Mouse (Mus musculus) neural tube, embryonic 14.5 days (tissue): ENCODE data around the gene Glrx5. TPM values are rescaled to one million over a fixed set of nuclear protein-coding genes. Genes with fewer than 3 reads are reported as not detected.

Source experiments
- ATAC-seq: fragments of 200-750 bp; cut with Nextera tagmentation; 2 replicates; pipeline ENCODE4 v1.8.0; 2017; ENCODE audit warnings: low read depth, mild to moderate bottlenecking, moderate TSS enrichment, moderate library complexity
- H3K27ac ChIP-seq: fragments of 300-500 bp; sonication (generic); 2 replicates; pipeline ENCODE4 v1.5.1; 2014; ENCODE audit warnings: low read depth, mild to moderate bottlenecking, control low read depth, low read length, moderate library complexity, mixed read lengths
- H3K27me3 ChIP-seq: fragments of 300-500 bp; sonication (generic); 2 replicates; pipeline ENCODE4 v1.6.1; 2014; ENCODE audit warnings: low read length; ENCODE audit not compliant: control insufficient read depth, insufficient read depth
- H3K36me3 ChIP-seq: fragments of 300-500 bp; sonication (generic); 2 replicates; pipeline ENCODE4 v1.6.1; 2014; ENCODE audit warnings: low read length, mixed read lengths; ENCODE audit not compliant: control insufficient read depth, insufficient read depth
- H3K4me1 ChIP-seq: fragments of 300-500 bp; sonication (generic); 2 replicates; pipeline ENCODE4 v1.6.1; 2014; ENCODE audit warnings: low read length; ENCODE audit not compliant: control insufficient read depth, insufficient read depth
- H3K4me2 ChIP-seq: fragments of 300-500 bp; sonication (generic); 2 replicates; pipeline ENCODE4 v1.6.1; 2014; ENCODE audit warnings: mild to moderate bottlenecking, low read depth, low read length, control low read depth
- H3K4me3 ChIP-seq: fragments of 300-500 bp; sonication (generic); 2 replicates; pipeline ENCODE4 v1.5.1; 2014; ENCODE audit warnings: low read depth, low read length, control low read depth, mixed read lengths
- H3K9ac ChIP-seq: fragments of 300-500 bp; sonication (generic); replicated peaks from 2 replicates; pipeline ENCODE4 v1.6.1; 2014; ENCODE audit warnings: low read depth, mild to moderate bottlenecking, control low read depth, low read length, mixed read lengths
- H3K9me3 ChIP-seq: fragments of 300-500 bp; sonication (generic); 2 replicates; pipeline ENCODE4 v1.6.1; 2016; ENCODE audit warnings: low read length; ENCODE audit not compliant: control insufficient read depth
- WGBS: fragments of 180-500 bp; shearing (Covaris S2); extraction: QIAGEN DNeasy Blood & Tissue Kit; methylation state at CpG from one replicate; pipeline ENCODE4 v1.1.7; 2014; 5-methylcytosine and 5-hydroxymethylcytosine counted together
- polyA plus RNA-seq: library from polyadenylated mRNA; unstranded; fragments of >200 nt; fragmentation: Nextera tagmentation; extraction: Ambion mirVana; gene quantifications from 2 replicates; pipeline ENCODE4 v1.2.1, GENCODE M21; 2014

Glrx5 gene
- polyA plus RNA-seq, result 190 and 200 TPM in 2 replicates

DNA sequence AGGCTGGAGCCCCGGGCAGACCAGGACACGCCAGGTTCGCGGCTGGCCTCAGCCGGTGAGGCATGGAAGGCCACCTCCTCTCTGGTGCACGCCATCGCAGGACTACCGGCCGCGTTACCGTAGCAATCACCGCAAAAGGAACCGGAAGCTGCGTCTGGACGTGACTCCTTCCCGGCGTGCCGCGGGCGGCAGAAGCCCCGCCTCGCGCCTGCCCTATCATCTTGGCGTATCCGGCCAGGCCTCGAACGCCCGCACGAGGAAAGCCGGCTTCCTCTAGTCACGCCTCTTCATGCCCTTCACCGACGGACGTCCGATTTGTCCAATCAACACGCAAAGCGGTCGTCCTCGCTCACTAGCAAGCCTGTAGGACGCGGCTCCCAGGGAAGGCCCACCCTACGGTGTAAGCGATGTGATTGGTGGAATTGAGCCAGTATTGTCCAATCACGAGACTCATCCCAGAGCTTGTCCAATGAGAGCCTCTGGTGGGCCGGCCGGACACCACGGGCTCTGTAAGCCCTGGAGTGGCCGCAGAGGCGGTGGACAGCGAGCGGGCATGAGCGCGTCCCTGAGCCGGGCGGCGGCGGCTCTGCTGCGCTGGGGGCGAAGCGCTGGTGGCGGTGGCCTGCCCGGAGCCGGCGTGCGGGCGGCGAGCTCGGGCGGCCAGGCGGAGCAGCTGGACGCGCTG lies at the start of gene Glrx5:
TSS of gene Glrx5 (plus strand) at position 542 of the 685 bp plus-strand sequence.
- H3K9ac ChIP-seq, result peak within 1 kb of the TSS; percentile 80
- H3K4me1 ChIP-seq, result peaks cover 24% of the 10 kb centered on the region
- peak within 1 kb of the TSS; percentile 89 for H3K4me3 ChIP-seq
- ATAC-seq, result peak; percentile 99
- WGBS, result under 1% methylated on average over 68 of the region's 72 CpGs
- H3K27ac ChIP-seq, result peak within 1 kb of the TSS; percentile 74
- no peaks in the 10 kb centered on the region for H3K9me3 ChIP-seq
- H3K36me3 ChIP-seq, result peaks cover 4% of the 10 kb centered on the region; the same call in 1 of the 2 replicates
- peak within 1 kb of the TSS; percentile 95 for H3K4me2 ChIP-seq
- no peaks in the 10 kb centered on the region for H3K27me3 ChIP-seq

DNA sequence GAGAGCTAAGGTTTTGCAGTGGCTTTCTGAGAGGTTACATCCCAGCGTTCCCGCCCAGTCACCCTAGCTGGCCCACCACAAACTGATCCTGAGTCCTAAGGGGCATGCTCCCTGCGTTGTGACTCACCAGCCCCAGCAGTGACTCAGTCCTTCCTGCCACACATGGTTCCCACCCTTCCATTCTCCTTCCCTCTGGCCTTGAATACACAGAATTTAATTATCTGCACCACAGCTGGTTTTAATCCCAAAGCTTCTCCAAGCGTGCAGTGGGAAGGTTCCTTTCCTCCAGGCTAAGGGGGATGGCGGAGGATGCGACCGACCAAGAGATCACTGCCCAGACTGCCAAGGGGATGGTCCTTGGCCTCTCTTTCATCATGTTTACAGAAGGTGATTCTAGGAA lies 49.0 kb upstream of the Glrx5 start:
- Histone ChIP-seq H3K9me3 (no peaks in the 10 kb centered on the region), H3K27ac (no peak overlapping the region), H3K36me3 (no peaks in the 10 kb centered on the region), H3K4me2 (no peak overlapping the region), H3K27me3 (no peaks in the 10 kb centered on the region), H3K4me1 (no peaks in the 10 kb centered on the region), H3K9ac (no peak overlapping the region), H3K4me3 (no peak overlapping the region)
- ATAC-seq, result no peak
- 61% methylated on average over 7 of the region's 7 CpGs for WGBS

DNA sequence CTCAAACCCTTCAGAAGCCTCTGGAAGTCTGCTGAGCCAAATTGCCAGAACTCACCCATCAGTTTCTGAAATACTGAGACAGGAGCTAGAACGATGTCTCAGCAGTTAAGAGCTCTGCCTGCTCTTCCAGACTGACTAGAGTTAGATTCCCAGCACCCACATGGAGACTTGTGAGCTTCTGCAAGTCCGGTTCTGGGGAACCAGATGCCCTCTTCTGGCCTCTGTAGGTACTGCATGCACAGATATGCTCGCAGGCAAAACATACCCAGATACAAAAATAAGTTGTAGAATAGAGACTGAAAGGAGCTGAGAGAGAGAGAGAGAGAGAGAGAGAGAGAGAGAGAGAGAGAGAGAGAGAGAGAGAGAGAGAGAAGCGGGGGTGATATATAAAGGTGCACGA lies 47.4 kb upstream of the Glrx5 start:
- no peaks in the 10 kb centered on the region for H3K9me3 ChIP-seq
- no peak overlapping the region for H3K27ac ChIP-seq
- no peaks in the 10 kb centered on the region for H3K36me3 ChIP-seq
- 74% methylated on average over 5 of the region's 5 CpGs for WGBS
- ATAC-seq, result no peak
- H3K9ac ChIP-seq, result no peak overlapping the region
- no peaks in the 10 kb centered on the region for H3K27me3 ChIP-seq
- H3K4me2 ChIP-seq, result no peak overlapping the region
- H3K4me3 ChIP-seq, result no peak overlapping the region
- no peaks in the 10 kb centered on the region for H3K4me1 ChIP-seq

GRCm38 (mm10) chr12:104986001-104986400 lies 46.5 kb upstream of the Glrx5 start:
- Histone ChIP-seq H3K4me1 (no peaks in the 10 kb centered on the region), H3K36me3 (no peaks in the 10 kb centered on the region), H3K4me3 (no peak overlapping the region), H3K9me3 (no peaks in the 10 kb centered on the region), H3K9ac (no peak overlapping the region), H3K27ac (no peak overlapping the region), H3K27me3 (no peaks in the 10 kb centered on the region), H3K4me2 (no peak overlapping the region)
- ATAC-seq, result no peak
- 86% methylated on average over 2 of the region's 2 CpGs for WGBS

DNA sequence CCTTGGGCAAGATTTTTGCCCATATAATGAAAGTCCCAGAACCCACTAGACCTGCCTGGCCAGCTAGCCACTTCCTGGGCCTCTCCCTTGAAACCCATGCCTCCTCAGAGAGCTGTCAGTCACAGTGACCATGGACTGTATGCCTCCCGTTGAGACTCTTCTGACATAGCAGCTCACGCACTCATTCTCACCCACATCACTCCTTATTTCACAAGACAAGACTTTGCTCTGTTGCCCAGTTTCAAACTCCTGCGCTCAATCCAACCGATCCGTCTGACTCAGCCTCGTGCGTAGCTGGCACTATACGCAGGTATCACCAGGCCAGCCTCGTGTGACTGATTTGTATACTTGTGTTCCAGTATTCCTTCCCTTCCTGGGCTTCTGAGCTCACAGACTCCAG lies 45.7 kb upstream of the Glrx5 start:
- no peak overlapping the region for H3K27ac ChIP-seq
- 95% methylated on average over 9 of the region's 9 CpGs for WGBS
- H3K9ac ChIP-seq, result no peak overlapping the region
- H3K4me2 ChIP-seq, result no peak overlapping the region
- H3K4me1 ChIP-seq, result no peaks in the 10 kb centered on the region
- no peaks in the 10 kb centered on the region for H3K9me3 ChIP-seq
- no peak for ATAC-seq
- H3K27me3 ChIP-seq, result no peaks in the 10 kb centered on the region
- no peaks in the 10 kb centered on the region for H3K36me3 ChIP-seq
- H3K4me3 ChIP-seq, result no peak overlapping the region

GRCm38 (mm10) chr12:104987936-104988335 lies 44.6 kb upstream of the Glrx5 start:
- H3K9ac ChIP-seq, result no peak overlapping the region
- no peaks in the 10 kb centered on the region for H3K27me3 ChIP-seq
- H3K27ac ChIP-seq, result no peak overlapping the region
- H3K36me3 ChIP-seq, result no peaks in the 10 kb centered on the region
- H3K4me1 ChIP-seq, result no peaks in the 10 kb centered on the region
- H3K9me3 ChIP-seq, result no peaks in the 10 kb centered on the region
- H3K4me3 ChIP-seq, result no peak overlapping the region
- H3K4me2 ChIP-seq, result no peak overlapping the region
- 33% methylated on average over 7 of the region's 7 CpGs for WGBS
- no peak for ATAC-seq

DNA sequence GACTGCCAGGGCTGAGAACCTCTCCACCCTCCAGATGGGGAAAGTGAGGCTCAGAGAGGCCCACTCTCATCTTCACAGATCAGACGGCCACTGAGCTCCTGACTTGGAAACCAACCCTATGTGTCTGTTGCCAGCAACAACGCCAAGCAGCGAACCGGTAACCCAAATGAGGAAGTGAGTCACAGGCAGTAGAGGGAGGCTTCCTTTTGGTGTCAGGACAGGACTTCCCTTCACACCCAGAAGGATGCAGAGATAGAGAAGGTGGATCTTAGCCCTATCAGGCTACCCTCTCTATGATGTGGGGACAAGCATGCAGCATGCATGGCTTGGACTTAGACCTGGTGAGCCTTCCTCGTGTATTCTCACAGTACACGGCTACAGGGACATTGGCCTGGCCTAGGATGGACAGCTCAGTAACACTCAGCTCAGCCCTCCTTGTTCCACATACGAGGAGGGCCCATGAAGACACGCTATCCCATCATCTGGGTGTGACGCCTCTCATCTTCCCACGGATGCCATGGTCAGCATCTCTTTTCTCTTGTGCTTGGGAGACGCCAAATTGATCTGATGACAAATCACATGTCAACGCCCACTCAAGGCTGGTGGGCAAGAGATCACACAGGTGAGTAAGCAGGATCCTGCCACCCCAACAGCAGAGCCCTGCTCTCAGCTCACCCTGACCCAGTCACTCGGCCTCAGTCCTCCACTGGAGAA lies 41.6 kb upstream of the Glrx5 start:
- no peaks in the 10 kb centered on the region for H3K9me3 ChIP-seq
- no peak overlapping the region for H3K27ac ChIP-seq
- ATAC-seq, result no peak
- no peaks in the 10 kb centered on the region for H3K36me3 ChIP-seq
- H3K4me1 ChIP-seq, result no peaks in the 10 kb centered on the region
- no peaks in the 10 kb centered on the region for H3K27me3 ChIP-seq
- H3K4me2 ChIP-seq, result no peak overlapping the region
- no peak overlapping the region for H3K9ac ChIP-seq
- no peak overlapping the region for H3K4me3 ChIP-seq
- WGBS, result 90% methylated on average over 13 of the region's 13 CpGs

DNA sequence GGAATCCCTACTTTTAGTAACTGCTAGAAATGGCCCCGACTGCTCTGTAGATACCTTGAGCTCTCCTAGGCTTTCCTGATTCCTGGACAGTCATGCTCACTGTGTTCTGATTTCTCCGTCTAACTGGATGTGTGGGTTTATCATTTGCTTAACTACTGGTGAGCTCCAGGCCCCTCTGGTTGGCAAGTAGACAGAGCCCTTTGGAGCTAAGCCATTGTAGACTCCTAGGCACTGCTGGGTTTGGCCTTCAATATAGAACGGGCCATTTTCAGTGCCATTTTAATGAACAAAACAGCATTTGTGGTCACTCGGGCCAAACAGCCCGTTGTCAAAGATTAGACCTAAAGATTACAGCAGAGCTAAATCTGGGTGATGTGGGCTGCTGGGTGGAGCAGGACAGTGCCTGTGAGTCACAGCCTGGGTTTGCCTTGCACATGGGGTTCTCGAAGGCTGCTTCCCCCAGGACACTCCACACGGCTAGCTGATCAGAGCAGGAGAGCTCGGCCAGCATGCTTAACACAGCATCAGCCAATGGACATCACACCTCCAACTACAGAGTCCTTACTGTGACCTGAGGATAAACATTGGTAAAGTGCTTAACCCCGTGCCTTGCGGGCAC lies 40.3 kb upstream of the Glrx5 start:
- Histone ChIP-seq H3K4me1 (no peaks in the 10 kb centered on the region), H3K9me3 (no peaks in the 10 kb centered on the region), H3K4me2 (no peak overlapping the region), H3K4me3 (no peak overlapping the region), H3K9ac (no peak overlapping the region), H3K36me3 (no peaks in the 10 kb centered on the region), H3K27ac (no peak overlapping the region), H3K27me3 (no peaks in the 10 kb centered on the region)
- WGBS, result 89% methylated on average over 10 of the region's 10 CpGs
- ATAC-seq, result no peak

- H3K27me3 ChIP-seq, result no peaks in the 10 kb centered on the region
- H3K27ac ChIP-seq, result no peak overlapping the region
- ATAC-seq, result no peak
- 81% methylated on average over 8 of the region's 8 CpGs for WGBS
- H3K36me3 ChIP-seq, result no peaks in the 10 kb centered on the region
- H3K4me1 ChIP-seq, result no peaks in the 10 kb centered on the region
- no peaks in the 10 kb centered on the region for H3K9me3 ChIP-seq
- H3K4me3 ChIP-seq, result no peak overlapping the region
- no peak overlapping the region for H3K9ac ChIP-seq
- H3K4me2 ChIP-seq, result no peak overlapping the region
These were observed 39.6 kb upstream of the Glrx5 start for GRCm38 (mm10) chr12:104992838-104993237.
